Mouse (Mus musculus) adipocyte (in vitro differentiated cells): ENCODE data around the gene Ankrd13b.
"Not testable (repeated sequence)": the region's sequence is repeated elsewhere in the genome, so short reads cannot be mapped to it uniquely, and the experiment has no call there.

Experiments
- DNase-seq: peaks from one replicate; pipeline ENCODE4 v3.0.0-alpha.2; 2016; ENCODE audit warnings: low spot score

Ankrd13b gene

GRCm38 (mm10) chr11:77489591-77490235 lies at the start of gene Ankrd13b:
TSS of gene Ankrd13b (minus strand) at chr11:77489678.
- peak; percentile 58 for DNase-seq

GRCm38 (mm10) chr11:77532202-77532846 lies 42.8 kb upstream of the Ankrd13b start:
- no peak for DNase-seq

GRCm38 (mm10) chr11:77530862-77531261 lies 41.4 kb upstream of the Ankrd13b start:
- DNase-seq: no peak

- DNase-seq: peak; percentile 34
Observed at GRCm38 (mm10) chr11:77529644-77530043, 40.2 kb upstream of the Ankrd13b start.

GRCm38 (mm10) chr11:77528420-77528819 lies 38.9 kb upstream of the Ankrd13b start:
- not testable (repeated sequence) for DNase-seq

GRCm38 (mm10) chr11:77525804-77526486 lies 36.5 kb upstream of the Ankrd13b start:
- no peak for DNase-seq

- peak; percentile 41 for DNase-seq
Observed at GRCm38 (mm10) chr11:77520601-77521529, 31.4 kb upstream of the Ankrd13b start.

GRCm38 (mm10) chr11:77519043-77519442 lies 29.6 kb upstream of the Ankrd13b start, which contains the start of gene Gm10392:
TSS of gene Gm10392 (minus strand) at chr11:77519198.
- DNase-seq: no peak

- no peak for DNase-seq
Observed at GRCm38 (mm10) chr11:77518051-77518798, 28.7 kb upstream of the Ankrd13b start.

GRCm38 (mm10) chr11:77516553-77517425 lies 27.3 kb upstream of the Ankrd13b start:
- peak; percentile 73 for DNase-seq

- DNase-seq: no peak
Observed at GRCm38 (mm10) chr11:77515637-77516552, 26.4 kb upstream of the Ankrd13b start, which contains the start of gene Trp53i13. TSS of gene Trp53i13 (minus strand) at chr11:77515980.

- peak; percentile 85 for DNase-seq
Observed at GRCm38 (mm10) chr11:77514832-77515636, 25.6 kb upstream of the Ankrd13b start, which contains the start of gene Abhd15. TSS of gene Abhd15 (plus strand) at chr11:77515121.

- DNase-seq: no peak
Observed at GRCm38 (mm10) chr11:77514281-77514831, 24.9 kb upstream of the Ankrd13b start.

GRCm38 (mm10) chr11:77513811-77514170 lies 24.3 kb upstream of the Ankrd13b start:
- DNase-seq: no peak

GRCm38 (mm10) chr11:77512891-77513810 lies 23.7 kb upstream of the Ankrd13b start:
- DNase-seq: peak; percentile 86

- DNase-seq: no peak
Observed at GRCm38 (mm10) chr11:77511336-77511735, 21.9 kb upstream of the Ankrd13b start.
